Mouse (Mus musculus) ES-E14 (cell line): ENCODE results near the gene Lpcat2b.

ENCODE experiments used
- ZC3H11A ChIP-seq: IDR thresholded peaks from 2 replicates; pipeline ENCODE4 v1.6.1; 2012; ENCODE audit warnings: low read depth, mild to moderate bottlenecking, inconsistent platforms, low read length, borderline replicate concordance
- ZNF384 ChIP-seq: IDR thresholded peaks from 2 replicates; pipeline ENCODE4 v1.6.1; 2012; ENCODE audit warnings: low read depth, low read length, inconsistent platforms

DNA sequence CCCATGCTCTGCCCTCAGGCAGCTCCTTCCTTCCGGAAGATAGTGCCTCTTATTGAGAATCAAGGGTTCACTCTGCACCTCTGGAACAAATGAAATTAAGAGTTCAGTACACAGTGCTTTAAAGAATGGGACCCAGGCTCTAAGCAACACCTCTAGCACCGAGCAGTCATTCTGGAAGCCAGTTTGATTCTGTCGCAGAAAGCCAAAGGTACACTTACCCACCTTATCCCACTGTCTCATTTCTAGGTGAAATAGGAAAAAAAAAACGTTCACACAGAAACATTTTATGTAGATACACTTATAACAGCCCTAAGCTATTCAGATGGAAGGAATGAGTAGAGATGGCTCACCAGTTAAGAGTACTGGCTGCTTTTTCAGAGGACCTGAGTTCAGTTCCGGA, 28.9 kb upstream of the Lpcat2b start, which contains the start of gene Ephx4:
- no peak for TF ChIP-seq ZC3H11A
- no peak for TF ChIP-seq ZNF384
